Mouse (Mus musculus): Measurements from ENCODE around the gene Foxp3.

Foxp3 gene

DNA sequence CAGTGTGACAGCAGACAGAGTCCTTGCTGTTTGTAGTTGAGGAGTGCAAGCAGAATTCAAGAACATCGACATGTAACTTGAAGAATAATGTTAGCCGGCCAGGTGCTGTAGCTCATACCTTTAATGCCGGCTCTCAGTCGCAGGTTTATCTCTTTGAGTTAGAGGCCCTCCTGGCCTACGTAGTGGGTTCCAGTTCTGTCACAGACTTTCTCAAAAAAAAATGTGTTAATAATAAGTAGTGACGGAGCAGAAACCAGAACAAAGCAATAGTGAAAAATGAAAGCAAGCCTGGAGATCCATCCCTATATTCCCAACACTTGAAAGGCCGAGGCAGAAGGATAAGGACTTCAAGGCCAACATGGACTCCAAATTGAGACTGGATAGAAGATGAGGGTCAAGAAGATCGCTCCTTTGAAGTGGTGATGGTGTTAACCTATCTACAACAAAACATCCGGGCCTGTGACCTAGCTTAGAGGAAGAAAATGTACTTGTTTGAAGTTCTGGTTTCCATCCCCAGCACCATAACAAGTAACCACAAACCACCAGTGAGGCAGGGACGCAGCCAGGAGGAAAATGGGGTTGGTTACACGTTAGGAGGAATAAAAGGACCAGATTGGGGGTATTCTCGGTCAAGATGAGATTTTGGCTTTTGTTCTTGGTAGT is 44.6 kb downstream of the Foxp3 start:
- DNase-seq = no peak

DNA sequence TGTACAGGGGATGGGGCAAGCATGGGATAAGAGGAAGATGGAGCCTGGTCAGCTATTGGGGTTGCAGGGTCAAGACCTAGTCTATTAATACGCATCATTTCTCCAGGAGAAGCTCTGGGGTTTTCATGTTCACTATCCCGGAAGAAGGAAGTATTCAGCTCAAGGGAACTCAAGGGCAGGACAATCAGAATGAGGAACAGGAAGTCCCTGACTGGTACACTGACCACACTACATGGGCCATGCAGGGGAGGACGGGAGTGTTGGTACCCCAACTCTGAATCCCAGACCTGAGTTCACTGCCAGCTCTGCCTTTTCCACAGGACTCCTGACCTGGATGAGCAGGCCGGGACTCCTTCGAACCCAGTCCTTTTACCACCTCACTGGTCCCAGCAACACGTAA is 59.1 kb downstream of the Foxp3 start:
- DNase-seq = no peak

DNA sequence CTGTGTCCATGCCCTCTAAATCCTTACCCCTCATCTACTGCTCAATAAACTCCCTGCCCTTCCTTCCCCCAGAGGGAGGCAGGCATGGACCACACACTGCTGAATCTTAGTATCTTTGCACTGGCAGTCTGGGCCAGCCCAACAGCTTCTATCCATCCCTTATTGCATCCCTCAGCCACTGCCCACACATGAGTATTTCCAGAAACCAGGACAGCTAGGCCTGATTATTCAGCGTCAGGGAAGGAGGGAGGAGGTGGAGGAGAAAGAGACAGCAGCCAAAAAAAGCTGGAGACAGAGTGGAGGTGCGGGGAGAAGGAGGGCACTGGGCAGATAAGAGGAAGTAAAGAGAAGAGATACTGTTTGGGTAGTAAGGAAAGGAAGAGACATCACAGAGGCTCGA is 61.7 kb downstream of the Foxp3 start:
- DNase-seq = no peak

DNA sequence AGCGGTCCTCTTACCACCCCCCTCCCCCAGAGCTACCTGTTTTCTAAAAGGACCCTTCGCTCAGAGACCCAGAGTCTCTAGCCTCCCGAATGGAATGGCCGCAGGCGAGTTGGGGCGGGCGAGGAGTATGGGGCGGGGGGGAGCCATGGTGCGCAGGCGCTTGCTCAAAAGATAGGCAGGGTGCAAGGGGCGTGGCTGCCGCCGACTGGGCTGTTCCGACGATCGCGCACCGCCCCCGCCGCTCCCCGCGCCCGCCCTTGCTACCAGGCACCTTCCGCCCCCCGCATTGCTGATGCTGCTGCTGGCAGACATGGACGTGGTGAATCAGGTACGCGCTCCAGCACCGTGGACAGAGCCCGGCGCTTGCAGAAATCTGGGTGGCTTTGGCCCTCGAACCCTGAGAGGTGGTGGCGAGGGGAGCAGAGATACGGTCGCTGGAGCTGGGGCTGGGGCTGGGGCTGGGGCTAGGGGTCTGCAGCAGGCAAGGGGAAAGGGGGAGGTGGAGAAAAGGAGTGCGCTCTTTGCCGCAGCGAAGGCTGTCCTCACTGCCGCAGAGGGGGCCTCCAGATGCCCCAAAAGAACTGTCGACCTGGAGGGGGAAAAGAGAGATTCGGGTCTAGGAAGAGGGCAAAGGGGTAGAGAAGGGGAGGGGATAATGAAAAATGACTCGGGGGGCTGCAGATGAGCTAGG is 65.1 kb downstream of the Foxp3 start, which contains the start of gene Syp:
Syp (plus strand) TSS at position 71 of the 691 bp plus-strand sequence.
- DNase-seq = peak; percentile 92

DNA sequence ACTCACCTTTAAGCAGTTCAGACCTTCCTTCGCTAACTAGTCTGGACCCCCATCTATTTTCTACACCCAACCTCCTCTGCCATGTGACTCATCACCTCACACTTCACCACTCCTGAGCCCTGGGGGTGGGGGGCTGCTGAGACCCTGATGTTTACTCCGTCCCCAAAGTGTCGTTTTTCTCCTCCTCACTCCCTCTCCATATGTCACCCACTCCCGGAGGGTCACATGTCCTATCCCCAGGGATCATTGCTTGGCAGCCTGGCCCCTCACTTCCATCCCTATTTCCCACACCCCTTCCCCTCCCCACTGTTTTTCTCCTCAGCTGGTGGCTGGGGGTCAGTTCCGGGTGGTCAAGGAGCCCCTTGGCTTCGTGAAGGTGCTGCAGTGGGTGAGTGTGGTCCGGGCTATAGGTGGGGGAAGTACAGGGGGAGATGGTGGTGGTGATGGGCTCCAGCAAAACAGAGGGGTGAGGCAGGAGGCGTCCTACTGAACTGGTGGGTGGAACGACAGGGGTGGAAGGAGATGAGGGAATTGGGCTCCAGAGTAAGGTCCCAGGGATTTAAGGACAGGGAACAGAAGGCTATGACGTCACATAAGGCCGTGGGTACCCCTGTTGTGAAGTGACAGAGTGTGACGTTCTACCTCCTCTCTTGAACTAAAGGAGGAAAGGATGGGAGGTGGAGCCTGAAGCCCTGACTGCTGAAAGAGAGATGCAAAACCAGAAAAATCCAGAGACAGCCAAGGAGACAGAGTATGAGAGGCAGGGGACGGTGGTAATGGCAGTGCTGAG is 66.3 kb downstream of the Foxp3 start:
- no peak for DNase-seq

DNA sequence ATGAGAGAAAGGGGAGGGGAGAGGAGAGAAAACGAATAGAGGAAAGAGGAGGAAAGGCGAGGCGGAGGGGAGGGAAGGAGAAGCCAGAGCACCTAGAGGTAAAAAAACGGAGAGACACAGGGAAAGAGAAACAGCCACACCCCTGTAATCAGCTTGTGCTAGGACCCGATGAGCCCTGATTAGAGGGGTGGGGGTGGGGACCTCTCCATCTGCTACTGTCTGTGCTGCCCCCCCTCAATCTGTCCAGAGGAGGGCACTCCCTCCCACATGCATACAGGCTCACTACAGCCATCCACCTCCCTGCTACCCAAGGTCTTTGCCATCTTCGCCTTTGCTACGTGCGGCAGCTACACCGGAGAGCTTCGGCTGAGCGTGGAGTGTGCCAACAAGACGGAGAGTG is 67.3 kb downstream of the Foxp3 start:
- DNase-seq = no peak

Data from cerebellum, adult 8-10 months (tissue).